Mouse (Mus musculus) embryonic facial prominence, embryonic 11.5 days (tissue): ENCODE measurements around the gene Pomt2. TPM values are rescaled to one million over a fixed set of nuclear protein-coding genes. Genes with fewer than 3 reads are reported as not detected.

Experiments used
- ATAC-seq: fragments of 200-750 bp; cut with Nextera tagmentation; replicated peaks from 2 replicates; pipeline ENCODE4 v1.8.0; 2017; ENCODE audit warnings: low read depth; ENCODE audit not compliant: insufficient number of reproducible peaks, low FRiP score, low TSS enrichment
- DNase-seq: peaks from one replicate; pipeline ENCODE4 v3.0.0-alpha.2; 2015; ENCODE audit warnings: low spot score
- H3K27ac ChIP-seq: fragments of 300-500 bp; sonication (generic); replicated peaks from 2 replicates; pipeline ENCODE4 v1.5.1; 2014; ENCODE audit warnings: mild to moderate bottlenecking, low read depth, low read length, control low read depth
- H3K27me3 ChIP-seq: fragments of 300-500 bp; sonication (generic); 2 replicates; pipeline ENCODE4 v1.6.1; 2014; ENCODE audit warnings: mild to moderate bottlenecking, low read length, moderate library complexity, mixed read lengths; ENCODE audit not compliant: control insufficient read depth, insufficient read depth
- H3K36me3 ChIP-seq: fragments of 300-500 bp; sonication (generic); replicated peaks from 2 replicates; pipeline ENCODE4 v1.6.1; 2014; ENCODE audit warnings: low read depth, mild to moderate bottlenecking, low read length, moderate library complexity, mixed read lengths; ENCODE audit not compliant: control insufficient read depth, insufficient read depth
- H3K4me1 ChIP-seq: fragments of 300-500 bp; sonication (generic); 2 replicates; pipeline ENCODE4 v1.6.1; 2014; ENCODE audit warnings: low read length, mixed read lengths; ENCODE audit not compliant: control insufficient read depth, insufficient read depth
- H3K4me2 ChIP-seq: fragments of 300-500 bp; sonication (generic); 2 replicates; pipeline ENCODE4 v1.6.1; 2014; ENCODE audit warnings: low read depth, mild to moderate bottlenecking, control low read depth, low read length, moderate library complexity
- H3K4me3 ChIP-seq: fragments of 300-500 bp; sonication (generic); 2 replicates; pipeline ENCODE4 v1.5.1; 2014; ENCODE audit warnings: low read depth, low read length, control low read depth
- H3K9ac ChIP-seq: fragments of 300-500 bp; sonication (generic); replicated peaks from 2 replicates; pipeline ENCODE4 v1.6.1; 2014; ENCODE audit warnings: mild to moderate bottlenecking, control low read depth, low read length
- H3K9me3 ChIP-seq: fragments of 300-500 bp; sonication (generic); replicated peaks from 2 replicates; pipeline ENCODE4 v1.6.1; 2016; ENCODE audit warnings: mild to moderate bottlenecking, low read length, inconsistent platforms, mixed read lengths; ENCODE audit not compliant: control insufficient read depth
- WGBS: fragments of 180-500 bp; shearing (Covaris S2); extraction: QIAGEN DNeasy Blood & Tissue Kit; methylation state at CpG from one replicate; pipeline ENCODE4 v1.1.7; 2014; 5-methylcytosine and 5-hydroxymethylcytosine counted together
- polyA plus RNA-seq: library from polyadenylated mRNA; unstranded; fragments of >200 nt; fragmentation: Nextera tagmentation; extraction: Ambion mirVana; gene quantifications from 2 replicates; pipeline ENCODE4 v1.2.1, GENCODE M21; 2014

Gene Pomt2
- polyA plus RNA-seq, 1 experiment from 2014 or later, result 14.3 TPM

GRCm38 (mm10) chr12:87065446-87065845 is 82.3 kb downstream of the Pomt2 start:
- Histone ChIP-seq H3K4me1 (no peaks in the 10 kb centered on the region), H3K9me3 (no peaks in the 10 kb centered on the region), H3K27me3 (no peaks in the 10 kb centered on the region), H3K4me2 (no peak overlapping the region), H3K4me3 (no peak overlapping the region), H3K9ac (no peak overlapping the region), H3K36me3 (no peaks in the 10 kb centered on the region), H3K27ac (no peak overlapping the region)
- ATAC-seq (no peak), DNase-seq (no peak)
- 88% methylated on average over 11 of the region's 11 CpGs for WGBS

GRCm38 (mm10) chr12:87057066-87057465 is 90.7 kb downstream of the Pomt2 start:
- DNase-seq (no peak), ATAC-seq (no peak)
- Histone ChIP-seq H3K4me1 (no peaks in the 10 kb centered on the region), H3K4me3 (no peak overlapping the region), H3K27me3 (no peaks in the 10 kb centered on the region), H3K9me3 (no peaks in the 10 kb centered on the region), H3K27ac (no peak overlapping the region), H3K9ac (no peak overlapping the region), H3K36me3 (no peaks in the 10 kb centered on the region), H3K4me2 (no peak overlapping the region)
- WGBS, result 64% methylated on average over 17 of the region's 17 CpGs

Other genes with a start within 250 kb of the Pomt2 start
- 30.8 and 33.5 TPM in 2 replicates for gene Cipc, start 200.9 kb downstream of the Pomt2 start, polyA plus RNA-seq
- 0.57 and 0.72 TPM in 2 replicates for gene Zdhhc22, start 157.5 kb downstream of the Pomt2 start, polyA plus RNA-seq
- gene Tmem63c, start 126.6 kb downstream of the Pomt2 start, polyA plus RNA-seq, result 0.14 and 0.18 TPM in 2 replicates
- not detected in 2 replicates for gene Ngb, start 45.4 kb downstream of the Pomt2 start, polyA plus RNA-seq
- gene Gstz1, start 803 bp downstream of the Pomt2 start, polyA plus RNA-seq, result 32.0 and 36.9 TPM in 2 replicates
- gene Samd15, start 51.8 kb upstream of the Pomt2 start, polyA plus RNA-seq, result 0.81 and 1.4 TPM in 2 replicates
- 2.8 and 2.9 TPM in 2 replicates for gene Tmed8, start 52.5 kb upstream of the Pomt2 start, polyA plus RNA-seq
- gene Noxred1, start 90.8 kb upstream of the Pomt2 start, polyA plus RNA-seq, result 0.67 and 0.72 TPM in 2 replicates
- gene Vipas39, start 118.3 kb upstream of the Pomt2 start, polyA plus RNA-seq, result 61.9 and 62.0 TPM in 2 replicates
- gene Ahsa1, start 118.5 kb upstream of the Pomt2 start, polyA plus RNA-seq, result 245 and 266 TPM in 2 replicates
- gene Ism2, start 151.7 kb upstream of the Pomt2 start, polyA plus RNA-seq, result 0.34 and 0.98 TPM in 2 replicates
- 65.0 and 66.1 TPM in 2 replicates for gene Sptlc2, start 240.4 kb upstream of the Pomt2 start, polyA plus RNA-seq